Mouse (Mus musculus) heart, postnatal 36 days (tissue): ENCODE measurements around the gene Itgb5. TPM values are rescaled to one million over a fixed set of nuclear protein-coding genes. Genes with fewer than 3 reads are reported as not detected.

Experiments used
- DNase-seq, 2 experiments: peaks; one replicate each; pipeline ENCODE4 v3.0.0; 2021 to 2022
- intact Hi-C: fragments of 180-260 bp; cut with DNase I; formaldehyde crosslinking; loops from one replicate; pipeline ENCODE4 v1.15.1; 2025
- total RNA-seq, 2 experiments: library from RNA; stranded (reverse); gene quantifications; 2 replicates each; pipeline ENCODE4 v1.2.3; 2021

Gene Itgb5
- total RNA-seq, 2 experiments from 2014 or later, result 87.2 to 94.3 TPM

GRCm38 (mm10) chr16:33963509-33963908, 134.0 kb downstream of the Itgb5 start:
- intact Hi-C loops, result no loop called here
- no peak for DNase-seq

GRCm38 (mm10) chr16:33965878-33966537, 136.5 kb downstream of the Itgb5 start:
- intact Hi-C loops, result no loop called here
- no peak for DNase-seq

GRCm38 (mm10) chr16:33966538-33967282, 137.2 kb downstream of the Itgb5 start, which contains the start of gene Umps:
Umps (minus strand) TSS chr16:33967038.
- intact Hi-C loops, result no loop called here
- DNase-seq, result peak; percentile 86 to 89

GRCm38 (mm10) chr16:33967283-33967640, 137.8 kb downstream of the Itgb5 start:
- DNase-seq, result no peak
- intact Hi-C loops, result no loop called here

- intact Hi-C loops, result no loop called here
- no peak for DNase-seq
Measured at GRCm38 (mm10) chr16:33979855-33980254, 150.4 kb downstream of the Itgb5 start.

GRCm38 (mm10) chr16:33983712-33984111, 154.2 kb downstream of the Itgb5 start:
- no peak for DNase-seq
- intact Hi-C loops, result no loop called here

- no peak for DNase-seq
- intact Hi-C loops, result no loop called here
Measured at GRCm38 (mm10) chr16:33985372-33985771, 155.9 kb downstream of the Itgb5 start.

- intact Hi-C loops, result no loop called here
- DNase-seq, result no peak
Measured at GRCm38 (mm10) chr16:33986993-33987392, 157.5 kb downstream of the Itgb5 start.

- peak; percentile 57 to 69 for DNase-seq
- intact Hi-C loops, result loop anchor here (1.0 kb wide), 2 partner anchors 37 to 168 kb away; no protein-coding TSS in a partner anchor
Measured at GRCm38 (mm10) chr16:33988358-33989012, 159.0 kb downstream of the Itgb5 start.

GRCm38 (mm10) chr16:33989106-33989505, 159.6 kb downstream of the Itgb5 start:
- intact Hi-C loops, result no loop called here
- DNase-seq, result no peak

GRCm38 (mm10) chr16:33990712-33991111, 161.2 kb downstream of the Itgb5 start:
- no peak for DNase-seq
- intact Hi-C loops, result no loop called here

GRCm38 (mm10) chr16:33994321-33994720, 164.9 kb downstream of the Itgb5 start:
- no peak for DNase-seq
- intact Hi-C loops, result no loop called here

GRCm38 (mm10) chr16:33995496-33995895, 166.0 kb downstream of the Itgb5 start:
- intact Hi-C loops, result no loop called here
- no peak for DNase-seq

- DNase-seq, result peak; percentile 37 to 61
- intact Hi-C loops, result no loop called here
Measured at GRCm38 (mm10) chr16:33996030-33996429, 166.6 kb downstream of the Itgb5 start.

- DNase-seq, result no peak
- intact Hi-C loops, result no loop called here
Measured at GRCm38 (mm10) chr16:33998011-33998410, 168.5 kb downstream of the Itgb5 start.

Other genes starting within 250 kb of the Itgb5 start
- 100 to 1,000 TPM; 136 to 157 TPM for gene Heg1, start 145.3 kb upstream of the Itgb5 start, total RNA-seq
- under 1 TPM in 1 of 2 experiments, not detected in 1; 0.08 TPM for gene Muc13, start 35.6 kb upstream of the Itgb5 start, total RNA-seq
- 1 to 10 TPM; 7.9 to 8.6 TPM for gene Umps, start 137.4 kb downstream of the Itgb5 start, total RNA-seq